8 mouse cellular contexts compared by ENCODE assay signal in genomic region chr6:136803739-136804633, GRCm38 (mm10). TPM values are rescaled to one million over a fixed set of nuclear protein-coding genes. Genes with fewer than 3 reads are reported as not detected.
A peak's percentile ranks its signal among the peaks of the same experiment; 100 is the strongest.
DNase-seq lines count a peak whose midpoint lies in the region; ATAC-seq and TF ChIP-seq lines count a peak whose summit lies in the region.

Hist4h4 (minus strand) TSS chr6:136804415.

- peak; percentile 79 for ATAC-seq in kidney, embryonic 15.5 days (replicated peaks; ENCODE audit: low FRiP score)

- no peaks in the 10 kb centered on the region; the same call in 1 of the 2 replicates for H3K79me2 ChIP-seq in liver, adult 2 months (ENCODE audit: control insufficient read depth, insufficient read depth, low read length)
- peaks cover 3% of the 10 kb centered on the region for H3K79me2 ChIP-seq in myocyte (ENCODE audit: control insufficient read depth, insufficient read depth)

- peak; percentile 92 for TF ChIP-seq POLR2A in bone marrow macrophage, adult 2 months (IDR thresholded peaks at IDR 0.05; ENCODE audit: borderline replicate concordance, low read depth, low read length)
- peak; percentile 98 for TF ChIP-seq POLR2A in embryonic fibroblast, embryonic 13.5 days (IDR thresholded peaks at IDR 0.05; ENCODE audit: low read depth, low read length)
- peak; percentile 97 for TF ChIP-seq POLR2A in liver, adult 2 months (IDR thresholded peaks at IDR 0.05; ENCODE audit: extremely low read depth, insufficient read depth, low read length)
- TF ChIP-seq POLR2A in myocyte (IDR thresholded peaks at IDR 0.05; ENCODE audit: insufficient read length, low read depth): peak; percentile 97

- peak within 1 kb of the TSS; percentile 65 for H3K4me3 ChIP-seq in bone marrow macrophage, adult 2 months (ENCODE audit: insufficient read depth, low read length)
- peak within 1 kb of the TSS; percentile 42 for H3K4me3 ChIP-seq in embryonic fibroblast, embryonic 13.5 days (ENCODE audit: insufficient read depth, low read length)
- peak within 1 kb of the TSS; percentile 73 for H3K4me3 ChIP-seq in heart, embryonic 10.5 days
- H3K4me3 ChIP-seq in kidney, embryonic 15.5 days (replicated peaks): peak within 1 kb of the TSS; percentile 78
- peak within 1 kb of the TSS; percentile 68 for H3K4me3 ChIP-seq in liver, adult 2 months (ENCODE audit: insufficient read depth, low read depth, low read length)
- H3K4me3 ChIP-seq in myocyte: peak within 1 kb of the TSS; percentile 53

- H3ac ChIP-seq in myocyte (ENCODE audit: control insufficient read depth, insufficient read length): peak within 1 kb of the TSS; percentile 17

- H3K4me2 ChIP-seq in kidney, embryonic 15.5 days: peak within 1 kb of the TSS; percentile 88
- peak within 1 kb of the TSS; percentile 93 for H3K4me2 ChIP-seq in myocyte (ENCODE audit: low read depth)

- no peaks in the 10 kb centered on the region for H3K27me3 ChIP-seq in heart, embryonic 10.5 days (ENCODE audit: insufficient read depth, poor library complexity, severe bottlenecking)
- H3K27me3 ChIP-seq in kidney, embryonic 15.5 days: no peaks in the 10 kb centered on the region
- no peaks in the 10 kb centered on the region for H3K27me3 ChIP-seq in liver, adult 2 months (ENCODE audit: control insufficient read depth, insufficient read depth, low read length)
- H3K27me3 ChIP-seq in myocyte (ENCODE audit: control insufficient read depth, insufficient read depth, insufficient read length): no peaks in the 10 kb centered on the region
- H3K27me3 ChIP-seq in splenic B cell, adult 2 months (ENCODE audit: control insufficient read depth, insufficient read depth, low read length, poor library complexity, severe bottlenecking): no peaks in the 10 kb centered on the region

- peak; percentile 98 for DNase-seq in A20 (ENCODE audit: low read depth, low spot score)
- peak; percentile 95 for DNase-seq in heart, embryonic 10.5 days (ENCODE audit: low spot score)
- peak; percentile 90 for DNase-seq in liver, adult 2 months (ENCODE audit: extremely low read depth, low read depth, low spot score)
- DNase-seq in splenic B cell, adult 2 months (ENCODE audit: low read depth, low spot score): peak; percentile 93

- no peaks in the 10 kb centered on the region for H3K9me3 ChIP-seq in heart, embryonic 10.5 days
- H3K9me3 ChIP-seq in kidney, embryonic 15.5 days (replicated peaks): no peaks in the 10 kb centered on the region

- H3K4me1 ChIP-seq in bone marrow macrophage, adult 2 months (ENCODE audit: control insufficient read depth, insufficient read depth, low read length): peaks cover 16% of the 10 kb centered on the region
- H3K4me1 ChIP-seq in embryonic fibroblast, embryonic 13.5 days (ENCODE audit: control insufficient read depth, insufficient read depth, low read length): no peaks in the 10 kb centered on the region; the same call in 1 of the 2 replicates
- peaks cover 16% of the 10 kb centered on the region; the same call in 1 of the 2 replicates for H3K4me1 ChIP-seq in heart, embryonic 10.5 days
- peaks cover 26% of the 10 kb centered on the region for H3K4me1 ChIP-seq in kidney, embryonic 15.5 days
- peaks cover 7% of the 10 kb centered on the region; the same call in 1 of the 2 replicates for H3K4me1 ChIP-seq in liver, adult 2 months (ENCODE audit: control insufficient read depth, insufficient read depth, low read length)

- H3K36me3 ChIP-seq in heart, embryonic 10.5 days: no peaks in the 10 kb centered on the region
- H3K36me3 ChIP-seq in kidney, embryonic 15.5 days: no peaks in the 10 kb centered on the region
- H3K36me3 ChIP-seq in liver, adult 2 months (ENCODE audit: control insufficient read depth, insufficient read depth, low read length): no peaks in the 10 kb centered on the region
- no peaks in the 10 kb centered on the region for H3K36me3 ChIP-seq in myocyte (ENCODE audit: control insufficient read depth, insufficient read depth)
- H3K36me3 ChIP-seq in splenic B cell, adult 2 months (ENCODE audit: control insufficient read depth, insufficient read depth, low read length, poor library complexity, severe bottlenecking): no peaks in the 10 kb centered on the region

- WGBS in heart, embryonic 10.5 days: under 1% methylated on average over 50 of the region's 50 CpGs
- under 1% methylated on average over 50 of the region's 50 CpGs for WGBS in kidney, embryonic 15.5 days
- under 1% methylated on average over 50 of the region's 50 CpGs for WGBS in liver, adult 2 months

- peak within 1 kb of the TSS; percentile 92 for H3K27ac ChIP-seq in bone marrow macrophage, adult 2 months (ENCODE audit: insufficient read depth, low read depth, low read length)
- H3K27ac ChIP-seq in embryonic fibroblast, embryonic 13.5 days (ENCODE audit: insufficient read depth, low read length): peak within 1 kb of the TSS; percentile 90
- H3K27ac ChIP-seq in heart, embryonic 10.5 days: peak within 1 kb of the TSS; percentile 98
- H3K27ac ChIP-seq in kidney, embryonic 15.5 days: peak within 1 kb of the TSS; percentile 100
- peak within 1 kb of the TSS; percentile 96 for H3K27ac ChIP-seq in liver, adult 2 months (replicated peaks; ENCODE audit: insufficient read depth, low read depth, low read length)

- no peak for TF ChIP-seq CTCF in bone marrow macrophage, adult 2 months (IDR thresholded peaks at IDR 0.05; ENCODE audit: low read depth, low read length)
- TF ChIP-seq CTCF in embryonic fibroblast, embryonic 13.5 days (IDR thresholded peaks at IDR 0.05; ENCODE audit: borderline replicate concordance, insufficient read depth, low read length): no peak
- TF ChIP-seq CTCF in liver, adult 2 months (IDR thresholded peaks at IDR 0.05; ENCODE audit: low read depth, low read length): no peak

- peak within 1 kb of the TSS; percentile 93 for H3K9ac ChIP-seq in kidney, embryonic 15.5 days
- peak within 1 kb of the TSS; percentile 95 for H3K9ac ChIP-seq in liver, adult 2 months (ENCODE audit: low read depth, low read length)

TF ChIP-seq in myocyte, 11 proteins besides CTCF, POLR2A, EP300 and RAD21:
- TF ChIP-seq USF1 (IDR thresholded peaks at IDR 0.05; ENCODE audit: low read depth) (no peak), POLR2AphosphoS2 (IDR thresholded peaks at IDR 0.05; ENCODE audit: insufficient read length, low read depth) (peak; percentile 100), TCF3 (IDR thresholded peaks at IDR 0.05; ENCODE audit: insufficient read length, low read depth) (no peak), E2F4 (IDR thresholded peaks at IDR 0.05; ENCODE audit: insufficient read depth) (peak; percentile 42), CEBPB (IDR thresholded peaks at IDR 0.05; ENCODE audit: insufficient read depth, poor library complexity, severe bottlenecking) (0 out of 2 replicates have a peak, but pooled peaks have one; percentile 26), MYOG (IDR thresholded peaks at IDR 0.05; ENCODE audit: control insufficient read depth in 1 of 3, insufficient read depth in 1 of 3, insufficient read length in 2 of 3, low read depth in 2 of 3) (peak in 1 of 3 experiments; percentile 28), MYOD1 (IDR thresholded peaks at IDR 0.05; ENCODE audit: control insufficient read depth in 1 of 3, insufficient read length in 2 of 3, low read depth in 2 of 3) (no peak), TCF12 (IDR thresholded peaks at IDR 0.05; ENCODE audit: insufficient read depth, poor library complexity, severe bottlenecking) (no peak), MAX (IDR thresholded peaks at IDR 0.05; ENCODE audit: low read depth) (no peak), REST (IDR thresholded peaks at IDR 0.05; ENCODE audit: insufficient read depth, insufficient read length) (peak; percentile 2), SRF (IDR thresholded peaks at IDR 0.05; ENCODE audit: control insufficient read depth, insufficient read length, low read depth) (no peak)

RNA-seq across cellular contexts. Expression of gene Hist4h4, which starts in this region (rescaled TPM):
- 0.51 and 0.56 TPM in 2 replicates for polyA plus RNA-seq in bone marrow macrophage, adult 2 months (2012; ENCODE audit: insufficient read depth, insufficient read length, missing spikeins)
- polyA plus RNA-seq in embryonic fibroblast, embryonic 13.5 days (2011; ENCODE audit: insufficient read length, low read depth, missing spikeins): 0.28 and 0.72 TPM in 2 replicates
- 0.25 and 0.63 TPM in 2 replicates for polyA plus RNA-seq in heart, embryonic 10.5 days (2016; fragmentation: Nextera tagmentation; extraction: Ambion mirVana)
- polyA plus RNA-seq in kidney, embryonic 15.5 days (2015; fragmentation: Nextera tagmentation; extraction: Ambion mirVana): 0.68 and 0.69 TPM in 2 replicates
- total RNA-seq in liver, adult 2 months (2014; rRNA removed): 8.8 and 9.9 TPM in 2 replicates
- 0.15 and 0.21 TPM in 2 replicates for polyA plus RNA-seq in liver, adult 2 months (2012; rRNA removed)
- 0.31 TPM for polyA plus RNA-seq in myocyte (2012; fragmentation: generic; extraction: Trizol)

Comparison
In these comparisons a context has a peak if more than half of its experiments do, and no peak if none do; other contexts are left out.
1. Peak in every context shown above with its lines: DNase-seq, ATAC-seq, H3K4me3 ChIP-seq and H3K27ac ChIP-seq.
2. Peak in DNase-seq, H3K4me3 ChIP-seq and H3K27ac ChIP-seq in heart, embryonic 10.5 days; RNA of the gene not detected or under 1 TPM.
3. Peak in ATAC-seq, H3K4me3 ChIP-seq, H3K27ac ChIP-seq, H3K9ac ChIP-seq and H3K4me2 ChIP-seq in kidney, embryonic 15.5 days; RNA of the gene not detected or under 1 TPM.